Mouse (Mus musculus) monocyte, adult 59 days (primary cell): ENCODE measurements around the gene Cdca3. TPM values are rescaled to one million over a fixed set of nuclear protein-coding genes. Genes with fewer than 3 reads are reported as not detected.

Experiments used
- total RNA-seq, 2 experiments: library from RNA; stranded (reverse); gene quantifications; one replicate each; pipeline ENCODE4 v1.2.4; 2023

The Cdca3 gene
- total RNA-seq: 1 to 10 TPM; 1.2 to 3.8 TPM

GRCm38 (mm10) chr6:124828868-124829798 lies at the start of gene Cdca3, which contains the start of gene Usp5:
TSS of gene Cdca3 (plus strand) at chr6:124829547.
TSS of gene Usp5 (minus strand) at chr6:124829484.

GRCm38 (mm10) chr6:124808358-124809012 lies 20.9 kb upstream of the Cdca3 start, which contains the start of gene Spsb2:
TSS of gene Spsb2 (plus strand) at chr6:124808661.

GRCm38 (mm10) chr6:124813933-124814332 lies 15.4 kb upstream of the Cdca3 start, which contains the start of gene Tpi1:
TSS of gene Tpi1 (minus strand) at chr6:124814296.

GRCm38 (mm10) chr6:124840241-124841167 lies 11.2 kb downstream of the Cdca3 start, which contains the start of gene Gnb3:
TSS of gene Gnb3 (minus strand) at chr6:124840275.

DNA sequence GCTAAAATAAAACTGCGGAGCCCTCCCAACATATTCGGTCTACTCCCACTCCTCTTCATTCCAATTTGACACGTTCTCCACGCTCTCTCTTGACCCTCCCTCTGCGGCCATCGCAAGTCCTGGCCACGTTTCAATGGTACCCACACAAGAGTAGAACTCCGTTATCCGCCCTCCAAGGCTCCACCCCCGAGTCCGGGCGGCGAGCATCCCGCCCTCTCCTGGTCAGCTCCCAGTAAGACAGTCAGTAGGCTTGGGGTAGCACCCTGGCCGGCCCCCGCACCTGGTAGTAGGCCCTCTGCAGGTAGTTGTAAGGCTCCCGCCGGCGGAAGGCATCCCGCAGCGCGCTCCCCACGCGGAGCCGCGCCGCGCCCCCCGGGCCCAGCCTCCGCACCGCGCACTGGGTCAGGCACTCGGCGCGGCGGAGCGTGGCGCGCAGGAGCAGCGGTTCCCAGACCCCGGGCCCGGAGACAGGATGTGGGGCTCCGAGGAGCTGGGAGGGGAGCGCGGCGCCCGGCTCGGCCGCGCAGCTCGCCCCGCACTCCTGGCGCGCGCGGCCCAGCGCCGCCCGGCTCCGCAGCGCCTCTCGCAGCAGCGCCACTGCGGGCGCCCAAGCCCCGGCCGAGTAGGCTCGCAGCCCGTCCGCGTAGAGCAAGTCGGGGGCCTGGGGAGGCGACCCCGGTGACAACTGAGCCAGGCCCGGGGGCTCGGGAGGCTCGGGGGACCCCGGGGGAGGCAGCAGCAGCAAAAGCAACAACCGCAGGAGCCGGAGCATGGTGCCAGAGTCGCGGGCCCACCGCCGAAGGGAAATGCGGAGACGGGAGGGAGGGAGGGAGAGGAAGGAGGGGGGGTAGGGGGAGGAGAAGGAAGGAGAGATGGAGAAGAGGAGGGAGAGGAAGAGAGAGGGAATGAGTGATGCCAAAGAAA lies 27.8 kb downstream of the Cdca3 start, which contains the start of gene P3h3:
Gene P3h3, minus strand, starts transcription at position 837 of the 924 bp plus-strand sequence.

GRCm38 (mm10) chr6:124863658-124864298 lies 34.4 kb downstream of the Cdca3 start, which contains the start of gene Gpr162:
TSS of gene Gpr162 (minus strand) at chr6:124863983.

Other genes with a start within 250 kb of the Cdca3 start
- not detected for gene C1s2, start 193.5 kb upstream of the Cdca3 start, total RNA-seq
- 10 to 100 TPM; 40.9 to 54.4 TPM for gene Lpcat3, start 166.5 kb upstream of the Cdca3 start, total RNA-seq
- 10 to 100 TPM; 71.1 to 73.2 TPM for gene Emg1, start 117.4 kb upstream of the Cdca3 start, total RNA-seq
- gene Phb2, start 117.2 kb upstream of the Cdca3 start, total RNA-seq: 100 to 1,000 TPM; 147 to 165 TPM
- 100 to 1,000 TPM; 496 to 510 TPM for gene Ptpn6, start 90.8 kb upstream of the Cdca3 start, total RNA-seq
- 100 to 1,000 TPM; 177 to 186 TPM for gene Grcc10, start 88.2 kb upstream of the Cdca3 start, total RNA-seq
- gene Gm45234, start 73.5 kb upstream of the Cdca3 start, total RNA-seq: not detected
- gene Atn1, start 73.0 kb upstream of the Cdca3 start, total RNA-seq: 10 to 100 TPM; 23.7 to 25.1 TPM
- gene Eno2, start 59.9 kb upstream of the Cdca3 start, total RNA-seq: 1 to 10 TPM; 1.9 to 2.6 TPM
- gene Lrrc23, start 49.8 kb upstream of the Cdca3 start, total RNA-seq: not detected
- gene Spsb2, start 20.9 kb upstream of the Cdca3 start, total RNA-seq: 10 to 100 TPM; 20.4 to 20.7 TPM
- 100 to 1,000 TPM; 110 to 111 TPM for gene Tpi1, start 15.3 kb upstream of the Cdca3 start, total RNA-seq
- gene Usp5, start 63 bp upstream of the Cdca3 start, total RNA-seq: 10 to 100 TPM; 58.5 to 64.1 TPM
- not detected for gene Gnb3, start 10.7 kb downstream of the Cdca3 start, total RNA-seq
- gene P3h3, start 28.2 kb downstream of the Cdca3 start, total RNA-seq: 1 to 10 TPM; 2.0 to 4.1 TPM
- gene Gpr162, start 34.4 kb downstream of the Cdca3 start, total RNA-seq: 1 to 10 TPM; 1.8 to 2.3 TPM
- gene Cd4, start 58.7 kb downstream of the Cdca3 start, total RNA-seq: 10 to 100 TPM; 15.6 to 17.2 TPM
- 1 to 10 TPM; 5.9 to 8.7 TPM for gene Lag3, start 82.2 kb downstream of the Cdca3 start, total RNA-seq
- gene Ptms, start 90.6 kb downstream of the Cdca3 start, total RNA-seq: 100 to 1,000 TPM; 216 to 239 TPM
- 100 to 1,000 TPM; 124 to 137 TPM for gene Mlf2, start 101.8 kb downstream of the Cdca3 start, total RNA-seq
- gene Cops7a, start 136.0 kb downstream of the Cdca3 start, total RNA-seq: 10 to 100 TPM; 37.3 to 38.4 TPM
- 1 to 10 TPM; 3.0 to 6.9 TPM for gene Pianp, start 167.1 kb downstream of the Cdca3 start, total RNA-seq
- 100 to 1,000 TPM in 1 of 2 experiments, 10 to 100 TPM in 1; 89.1 to 103 TPM for gene Zfp384, start 179.6 kb downstream of the Cdca3 start, total RNA-seq
- gene Ing4, start 210.2 kb downstream of the Cdca3 start, total RNA-seq: 10 to 100 TPM; 76.1 to 83.5 TPM
- 10 to 100 TPM; 16.2 to 16.5 TPM for gene Acrbp, start 220.1 kb downstream of the Cdca3 start, total RNA-seq
- 10 to 100 TPM; 36.4 to 37.8 TPM for gene Lpar5, start 238.4 kb downstream of the Cdca3 start, total RNA-seq